Mouse (Mus musculus): ENCODE measurements around the gene Sec23b. TPM values are rescaled to one million over a fixed set of nuclear protein-coding genes. Genes with fewer than 3 reads are reported as not detected.

Gene Sec23b
- total and polyA plus RNA-seq, 3 experiments = 95.4 to 103 (median 98.5) TPM

DNA sequence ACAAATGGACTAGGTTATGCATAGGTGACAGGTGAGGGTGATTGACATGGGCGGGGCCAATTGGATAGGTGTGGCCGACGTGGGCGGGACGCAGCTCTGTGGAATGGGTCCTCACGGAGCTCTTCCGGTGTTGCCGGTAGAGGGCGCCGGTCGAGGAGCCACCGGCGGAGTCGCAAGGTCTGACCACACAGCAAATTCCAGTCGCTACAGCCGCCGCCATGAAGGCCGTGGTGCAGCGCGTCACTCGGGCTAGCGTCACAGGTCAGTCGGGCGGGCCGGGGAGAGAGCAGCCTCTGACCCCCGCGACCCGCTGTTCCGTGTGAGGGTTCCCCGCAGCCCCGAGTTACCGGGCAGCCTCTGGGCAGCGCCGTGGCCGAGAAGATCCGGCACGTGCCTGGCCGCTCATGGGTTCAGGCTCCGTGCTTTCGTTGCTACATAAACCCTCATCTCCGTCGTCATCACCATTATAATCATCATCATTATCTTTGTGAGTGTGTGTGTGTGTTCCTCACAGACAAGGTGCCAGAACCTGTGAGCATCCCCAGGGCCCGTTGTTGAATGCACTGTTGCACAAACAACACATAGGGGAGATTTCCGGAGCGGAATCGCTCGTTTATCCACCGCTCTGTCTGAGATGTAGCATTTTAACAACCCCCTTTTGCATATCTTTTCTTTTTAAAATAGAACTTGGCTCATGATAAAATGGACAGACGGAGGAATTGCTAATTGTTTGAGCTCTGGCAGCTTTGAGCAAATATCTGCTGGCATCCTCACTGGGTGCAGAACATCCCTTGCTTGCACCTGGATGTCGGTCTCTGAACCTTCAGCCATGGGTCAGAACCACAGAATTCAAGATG lies 44.0 kb downstream of the Sec23b start, which contains the start of gene Dtd1 (continued):
- peak; percentile 65; the same call in 1 of the 2 replicates for TF ChIP-seq MYC (IDR thresholded peaks at IDR 0.05; ENCODE audit: low read depth, low read length)
- TF ChIP-seq PAX5 (IDR thresholded peaks at IDR 0.05; ENCODE audit: low read length) = no peak

- Histone ChIP-seq H3K4me3 (replicated peaks in 1 of 3; ENCODE audit: low read depth in 2 of 3, low read length in 2 of 3, poor library complexity in 1 of 3) (no peak overlapping the region), H3K36me3 (replicated peaks in 1 of 2; ENCODE audit: control insufficient read depth in 1 of 2, insufficient read depth in 1 of 2, low read length in 1 of 2) (peaks cover 3 to 26% of the 10 kb centered on the region in 2 experiments), H3K9me3 (replicated peaks; ENCODE audit: low read length) (no peaks in the 10 kb centered on the region), H3K9ac (ENCODE audit: insufficient read depth, low read depth) (no peak overlapping the region), H3K79me2 (replicated peaks; ENCODE audit: control insufficient read depth, extremely low read depth, insufficient read depth, poor library complexity, severe bottlenecking) (no peaks in the 10 kb centered on the region), H3K4me2 (ENCODE audit: insufficient read depth, low read depth, poor library complexity, severe bottlenecking) (no peak overlapping the region), H3K4me1 (ENCODE audit: control insufficient read depth in 1 of 2, insufficient read depth in 2 of 2) (peaks cover 0 to 11% of the 10 kb centered on the region in 2 experiments; a peak in 2 of 4 replicates), H3K27me3 (replicated peaks) (no peaks in the 10 kb centered on the region), H3K27ac (ENCODE audit: insufficient read depth, low read depth) (no peak overlapping the region)
- in situ Hi-C loops (cut with MboI; ENCODE audit: low pct_ligation_motif_present, low pct_unique_long_range_greater_than_20kb, low sequenced_read_pairs) = no loop called here
- TF ChIP-seq CHD1 (IDR thresholded peaks at IDR 0.05; ENCODE audit: low read depth, low read length) (no peak), TCF12 (IDR thresholded peaks at IDR 0.05; ENCODE audit: low read depth, low read length) (no peak), MYC (IDR thresholded peaks at IDR 0.05; ENCODE audit: low read depth, low read length) (no peak), ZKSCAN1 (IDR thresholded peaks at IDR 0.05; ENCODE audit: borderline replicate concordance, low read depth, low read length) (no peak), JUN (IDR thresholded peaks at IDR 0.05; ENCODE audit: insufficient read depth, low read depth, low read length) (no peak), E2F4 (IDR thresholded peaks at IDR 0.05; ENCODE audit: insufficient replicate concordance, low read depth, low read length) (no peak), ELF1 (IDR thresholded peaks at IDR 0.05; ENCODE audit: low read depth, low read length) (no peak), IRF4 (IDR thresholded peaks at IDR 0.05; ENCODE audit: low read depth, low read length) (no peak), UBTF (IDR thresholded peaks at IDR 0.05; ENCODE audit: low read depth, low read length) (no peak), MAX (IDR thresholded peaks at IDR 0.05; ENCODE audit: low read length) (no peak), HCFC1 (IDR thresholded peaks at IDR 0.05; ENCODE audit: low read depth, low read length) (no peak), CTCF (conservative IDR thresholded peaks at IDR 0.05 in 1 of 2, IDR thresholded peaks at IDR 0.05 in 1 of 2; ENCODE audit: low read depth in 2 of 2, low read length in 2 of 2) (no peak), SIN3A (IDR thresholded peaks at IDR 0.05; ENCODE audit: low read length) (no peak), ETS1 (conservative IDR thresholded peaks at IDR 0.05; ENCODE audit: low read depth, low read length) (no peak)
- dilution Hi-C loops (cut with MboI; ENCODE audit: extremely low pct_ligation_motif_present, extremely low pct_unique_long_range_greater_than_20kb, low sequenced_read_pairs) = no loop called here
- no peak for DNase-seq (ENCODE audit: extremely low read depth)
Observed at GRCm38 (mm10) chr2:144601576-144601975, 45.5 kb downstream of the Sec23b start.

GRCm38 (mm10) chr2:144613956-144614355 lies 57.9 kb downstream of the Sec23b start:
- dilution Hi-C loops (cut with MboI; ENCODE audit: extremely low pct_ligation_motif_present, extremely low pct_unique_long_range_greater_than_20kb, low sequenced_read_pairs) = no loop called here
- H3K4me2 ChIP-seq (ENCODE audit: insufficient read depth, low read depth, poor library complexity, severe bottlenecking) = no peak overlapping the region
- in situ Hi-C loops (cut with MboI; ENCODE audit: low pct_ligation_motif_present, low pct_unique_long_range_greater_than_20kb, low sequenced_read_pairs) = no loop called here

More at GRCm38 (mm10) chr2:144613956-144614355, 57.9 kb downstream of the Sec23b start:
- peaks cover 3 to 16% of the 10 kb centered on the region in 2 experiments for H3K36me3 ChIP-seq (replicated peaks in 1 of 2; ENCODE audit: control insufficient read depth in 1 of 2, insufficient read depth in 1 of 2, low read length in 1 of 2)
- H3K9ac ChIP-seq (ENCODE audit: insufficient read depth, low read depth) = no peak overlapping the region
- H3K4me3 ChIP-seq (replicated peaks in 1 of 3; ENCODE audit: low read depth in 2 of 3, low read length in 2 of 3, poor library complexity in 1 of 3) = no peak overlapping the region
- no peak overlapping the region for H3K27ac ChIP-seq (ENCODE audit: insufficient read depth, low read depth)
- no peaks in the 10 kb centered on the region for H3K9me3 ChIP-seq (replicated peaks; ENCODE audit: low read length)
- no peaks in the 10 kb centered on the region; the same call in 1 of the 2 replicates for H3K79me2 ChIP-seq (replicated peaks; ENCODE audit: control insufficient read depth, extremely low read depth, insufficient read depth, poor library complexity, severe bottlenecking)
- TF ChIP-seq NELFE (IDR thresholded peaks at IDR 0.05; ENCODE audit: low read depth, low read length) = no peak
- H3K27me3 ChIP-seq (replicated peaks) = no peaks in the 10 kb centered on the region
- peaks cover 0 to 3% of the 10 kb centered on the region in 2 experiments; a peak in 2 of 4 replicates for H3K4me1 ChIP-seq (ENCODE audit: control insufficient read depth in 1 of 2, insufficient read depth in 2 of 2)
- no peak for DNase-seq (ENCODE audit: extremely low read depth)

Measured in CH12.LX (cell line).